Mouse (Mus musculus) intestine, embryonic 14.5 days (tissue): ENCODE results near the gene Wdr54. TPM values are rescaled to one million over a fixed set of nuclear protein-coding genes. Genes with fewer than 3 reads are reported as not detected.
A peak's percentile ranks its signal among the peaks of the same experiment; 100 is the strongest.

Source experiments
- ATAC-seq: fragments of 200-750 bp; cut with Nextera tagmentation; replicated peaks from 2 replicates; pipeline ENCODE4 v1.8.0; 2017; ENCODE audit warnings: low read depth, moderate number of reproducible peaks, moderate TSS enrichment, moderate library complexity; ENCODE audit not compliant: low FRiP score, low TSS enrichment
- DNase-seq: peaks from one replicate; pipeline ENCODE4 v3.0.0-alpha.2; 2018; ENCODE audit warnings: low spot score
- H3K27ac ChIP-seq: fragments of 300-500 bp; sonication (generic); 2 replicates; pipeline ENCODE4 v1.5.1; 2014; ENCODE audit warnings: low read depth, mild to moderate bottlenecking, control low read depth
- H3K27me3 ChIP-seq: fragments of 300-500 bp; sonication (generic); replicated peaks from 2 replicates; pipeline ENCODE4 v1.6.1; 2014; ENCODE audit warnings: low read length, control low read depth; ENCODE audit not compliant: control insufficient read depth, insufficient read depth
- H3K36me3 ChIP-seq: fragments of 300-500 bp; sonication (generic); 2 replicates; pipeline ENCODE4 v1.6.1; 2014; ENCODE audit warnings: low read length, control low read depth; ENCODE audit not compliant: control insufficient read depth, insufficient read depth
- H3K4me1 ChIP-seq: fragments of 300-500 bp; sonication (generic); replicated peaks from 2 replicates; pipeline ENCODE4 v1.6.1; 2014; ENCODE audit warnings: low read length, control low read depth, mixed read lengths; ENCODE audit not compliant: control insufficient read depth, insufficient read depth
- H3K4me2 ChIP-seq: fragments of 300-500 bp; sonication (generic); 2 replicates; pipeline ENCODE4 v1.6.1; 2014; ENCODE audit warnings: low read length
- H3K4me3 ChIP-seq: fragments of 300-500 bp; sonication (generic); 2 replicates; pipeline ENCODE4 v1.5.1; 2014; ENCODE audit warnings: low read depth, low read length, control low read depth, mixed read lengths
- H3K9ac ChIP-seq: fragments of 300-500 bp; sonication (generic); 2 replicates; pipeline ENCODE4 v1.6.1; 2014; ENCODE audit warnings: mild to moderate bottlenecking, low read length
- H3K9me3 ChIP-seq: fragments of 300-500 bp; sonication (generic); 2 replicates; pipeline ENCODE4 v1.6.1; 2016; ENCODE audit warnings: low read length, control low read depth; ENCODE audit not compliant: control insufficient read depth
- WGBS: fragments of 180-500 bp; shearing (Covaris S2); extraction: QIAGEN DNeasy Blood & Tissue Kit; methylation state at CpG from one replicate; pipeline ENCODE4 v1.1.7; 2014; 5-methylcytosine and 5-hydroxymethylcytosine counted together
- polyA plus RNA-seq: library from polyadenylated mRNA; unstranded; fragments of >200 nt; fragmentation: Nextera tagmentation; extraction: Ambion mirVana; gene quantifications from 2 replicates; pipeline ENCODE4 v1.2.1, GENCODE M21; 2014

Gene Wdr54
- polyA plus RNA-seq, 1 experiment from 2014 or later, result 4.3 TPM

DNA sequence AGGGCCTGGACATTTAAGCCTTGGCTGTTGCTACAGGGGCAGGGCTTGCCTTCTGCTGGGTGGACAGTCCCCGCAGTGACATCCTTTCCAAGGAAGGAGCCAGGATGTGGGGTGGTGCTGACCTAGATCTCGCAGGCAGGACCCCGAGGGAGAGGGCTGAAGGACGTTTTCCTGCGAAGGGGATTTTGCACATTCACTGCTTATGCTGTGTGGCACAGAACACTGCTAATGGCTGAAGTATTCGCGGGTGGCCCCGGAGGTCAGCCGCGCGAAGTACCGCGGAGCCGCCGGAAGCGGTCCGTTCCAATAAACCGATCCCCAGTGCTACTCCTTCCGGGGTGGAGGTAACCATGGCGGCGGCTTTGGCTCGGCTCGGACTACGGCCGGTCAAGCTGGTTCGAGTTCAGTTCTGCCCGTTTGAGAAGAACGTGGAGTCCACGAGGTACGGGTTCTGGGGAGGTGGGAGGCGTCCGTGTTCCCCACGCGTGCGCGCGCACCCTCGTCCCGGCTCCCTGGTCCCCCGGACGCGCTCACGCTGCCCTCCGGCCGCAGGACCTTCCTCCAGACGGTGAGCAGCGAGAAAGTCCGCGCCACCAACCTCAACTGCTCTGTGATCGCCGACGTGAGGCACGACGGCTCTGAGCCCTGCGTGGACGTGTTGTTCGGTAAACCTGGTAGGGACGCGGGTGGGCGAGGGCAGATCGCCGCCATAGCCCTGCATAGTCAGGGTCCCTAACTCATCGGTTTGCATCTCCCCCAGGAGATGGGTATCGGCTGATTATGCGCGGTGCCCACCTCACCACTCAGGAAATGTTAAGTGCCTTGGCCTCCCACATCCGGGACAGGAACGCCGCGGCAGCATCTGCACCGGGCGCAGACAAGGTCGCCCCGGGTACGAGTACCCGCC, 47.2 kb downstream of the Wdr54 start, which contains the start of gene Mrpl53:
TSS of gene Mrpl53 (plus strand) at position 279 of the 907 bp plus-strand sequence.
- Histone ChIP-seq H3K9ac (peak within 1 kb of the TSS; percentile 84), H3K27ac (peak within 1 kb of the TSS; percentile 77), H3K4me2 (peak within 1 kb of the TSS; percentile 85), H3K9me3 (no peaks in the 10 kb centered on the region), H3K27me3 (no peaks in the 10 kb centered on the region), H3K4me1 (peaks cover 6% of the 10 kb centered on the region), H3K4me3 (peak within 1 kb of the TSS; percentile 99), H3K36me3 (peaks cover 15% of the 10 kb centered on the region)
- ATAC-seq (peak; percentile 88), DNase-seq (peak; percentile 90)
- under 1% methylated on average over 75 of the region's 76 CpGs for WGBS

DNA sequence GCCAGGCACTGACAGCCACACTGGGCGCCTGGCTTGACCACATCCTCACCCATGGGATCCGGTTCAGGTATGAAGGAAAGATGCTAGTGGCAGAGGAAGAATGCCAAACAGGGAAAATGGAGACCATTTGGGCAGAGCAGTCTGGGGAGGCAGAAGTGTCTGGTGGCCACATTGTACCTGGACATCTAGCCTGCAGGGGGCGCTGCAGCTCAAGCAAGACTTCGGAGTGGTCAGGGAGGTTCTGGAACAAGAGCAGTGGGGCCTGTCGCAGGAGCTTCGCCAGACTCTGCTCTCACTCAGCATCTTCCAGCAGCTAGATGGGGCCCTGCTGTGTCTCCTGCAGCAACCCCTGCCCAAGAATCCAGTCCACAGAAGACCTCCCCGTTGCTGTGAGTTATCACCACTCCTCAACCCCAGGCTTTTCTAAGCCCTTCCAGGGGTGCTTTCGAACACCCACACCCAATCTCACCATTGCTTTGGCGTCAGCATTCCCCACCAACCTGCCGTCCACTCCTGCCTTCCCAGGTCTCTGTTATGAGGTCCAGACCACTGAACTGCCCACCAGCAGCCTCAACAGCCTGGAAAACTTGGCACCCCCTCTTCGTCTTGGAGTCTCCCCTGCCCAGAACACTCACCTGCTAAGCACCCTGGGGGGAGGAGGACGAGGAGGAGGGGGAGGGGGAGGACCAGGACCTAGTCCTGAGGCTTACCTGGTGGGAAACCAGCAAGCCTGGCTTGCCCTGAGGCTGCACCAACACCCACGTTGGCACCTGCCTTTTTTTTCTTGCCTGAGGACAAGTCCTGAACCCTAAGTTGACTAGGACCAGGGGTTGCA, 48.4 kb downstream of the Wdr54 start:
- Histone ChIP-seq H3K27ac (0 out of 2 replicates have a peak overlapping the region, but pooled peaks have one; percentile 77), H3K9me3 (no peaks in the 10 kb centered on the region), H3K4me3 (peak overlapping the region; percentile 99), H3K9ac (no peak overlapping the region), H3K4me2 (peak overlapping the region; percentile 85), H3K36me3 (peaks cover 15% of the 10 kb centered on the region), H3K27me3 (no peaks in the 10 kb centered on the region), H3K4me1 (peaks cover 9% of the 10 kb centered on the region)
- 0 out of 2 replicates have a peak, but pooled peaks have one; percentile 12 for ATAC-seq
- peak; percentile 87 for DNase-seq
- 38% methylated on average over 13 of the region's 13 CpGs for WGBS

DNA sequence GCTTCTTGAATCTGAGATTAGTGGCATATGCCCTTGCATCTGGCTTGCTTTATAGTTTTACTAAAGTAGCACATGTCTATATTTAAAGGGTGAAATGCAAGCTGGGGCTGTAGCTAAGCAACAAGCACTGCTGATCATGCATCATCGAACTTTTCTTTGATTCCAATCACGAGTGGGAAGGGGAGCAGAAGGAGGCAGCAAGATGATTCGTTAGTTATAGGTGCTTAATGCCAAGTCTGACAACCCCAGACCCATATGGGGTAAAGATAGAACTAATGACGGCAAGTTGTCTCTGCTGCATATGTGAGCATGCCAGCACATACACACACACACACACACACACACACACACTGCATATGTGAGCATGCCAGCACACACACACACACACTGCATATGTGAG, 52.0 kb downstream of the Wdr54 start:
- H3K4me2 ChIP-seq, result no peak overlapping the region
- peaks cover 13% of the 10 kb centered on the region for H3K4me1 ChIP-seq
- DNase-seq, result no peak
- H3K9ac ChIP-seq, result no peak overlapping the region
- no peak overlapping the region for H3K27ac ChIP-seq
- no peaks in the 10 kb centered on the region for H3K36me3 ChIP-seq
- no peaks in the 10 kb centered on the region for H3K9me3 ChIP-seq
- ATAC-seq, result no peak
- no peak overlapping the region for H3K4me3 ChIP-seq
- WGBS, result 82% methylated on average over 4 of the region's 4 CpGs
- no peaks in the 10 kb centered on the region for H3K27me3 ChIP-seq

DNA sequence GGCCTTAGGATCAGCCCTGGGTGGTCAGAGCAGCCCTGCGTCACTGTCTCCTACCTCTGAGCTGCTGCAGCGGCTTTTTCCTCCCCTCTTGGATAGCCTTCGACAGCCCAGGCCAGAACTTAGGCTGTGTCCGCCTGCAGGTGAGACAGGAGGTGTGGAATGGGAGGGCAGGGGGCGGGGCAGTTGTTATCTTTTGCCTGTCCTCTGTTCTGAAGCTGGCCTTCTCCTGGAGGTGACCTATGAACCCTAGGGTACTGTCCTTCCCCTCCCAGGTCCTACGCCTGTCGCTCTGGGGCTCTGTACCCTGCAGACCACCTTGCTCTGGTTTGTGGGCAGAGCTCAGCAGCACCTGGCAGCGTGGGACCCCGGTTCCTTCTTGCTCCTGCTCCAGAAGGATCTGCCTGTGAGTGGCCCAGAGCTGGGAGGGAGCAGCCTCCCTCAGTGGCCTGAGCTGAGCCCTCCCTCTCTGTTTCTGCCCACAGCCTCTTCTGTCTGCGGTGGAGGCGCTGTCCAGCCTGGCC, 53.0 kb downstream of the Wdr54 start:
- H3K4me3 ChIP-seq, result no peak overlapping the region
- H3K36me3 ChIP-seq, result no peaks in the 10 kb centered on the region
- H3K4me2 ChIP-seq, result peak overlapping the region; percentile 100; the same call in 1 of the 2 replicates
- DNase-seq (no peak), ATAC-seq (no peak)
- 48% methylated on average over 11 of the region's 11 CpGs for WGBS
- H3K9ac ChIP-seq, result no peak overlapping the region
- H3K27me3 ChIP-seq, result no peaks in the 10 kb centered on the region
- no peak overlapping the region for H3K27ac ChIP-seq
- H3K4me1 ChIP-seq, result peaks cover 13% of the 10 kb centered on the region
- no peaks in the 10 kb centered on the region for H3K9me3 ChIP-seq

DNA sequence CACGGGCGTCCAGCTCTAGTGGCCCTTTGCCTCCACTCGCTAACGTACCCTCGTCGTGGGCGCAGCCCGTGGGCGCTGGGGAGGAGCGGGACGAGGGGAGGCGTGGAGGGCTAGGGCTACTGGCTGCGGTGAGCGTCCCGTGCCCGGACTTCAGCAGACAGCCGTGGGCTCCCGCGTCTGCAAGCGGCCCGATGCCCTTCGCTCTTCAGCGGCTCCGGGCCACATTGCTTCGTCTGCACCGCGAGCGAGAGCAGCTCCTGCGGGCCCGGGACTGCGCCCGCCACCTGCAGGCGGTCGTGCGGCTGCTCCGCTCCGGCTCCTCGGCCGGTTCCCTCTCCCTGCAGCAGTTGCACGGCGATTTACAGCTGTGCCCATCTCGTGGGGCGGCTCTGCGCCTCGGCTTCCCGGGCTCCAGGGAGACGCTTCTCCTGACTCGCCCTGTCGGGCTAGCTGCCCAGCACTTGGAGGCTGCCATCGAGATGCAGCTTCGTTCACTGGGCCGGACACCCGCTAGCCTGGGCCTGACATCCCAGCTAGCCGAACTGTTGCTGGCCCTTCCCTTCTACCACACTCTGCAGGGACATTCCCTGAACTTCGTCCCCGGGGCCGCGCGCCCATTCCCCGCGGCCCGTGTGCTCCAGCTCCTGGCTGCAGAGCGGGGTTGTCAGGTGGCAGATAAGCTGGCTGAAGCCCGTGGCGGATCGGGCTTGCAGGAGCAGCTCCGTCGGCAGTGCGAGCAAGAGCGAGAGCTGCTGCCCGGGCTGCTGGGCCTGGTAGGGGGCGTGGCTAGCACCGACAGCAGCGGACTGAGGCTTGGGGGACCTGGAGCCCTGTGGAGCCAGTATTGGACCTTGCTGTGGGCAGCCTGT, 54.3 kb downstream of the Wdr54 start:
- peak; percentile 84 for ATAC-seq
- H3K36me3 ChIP-seq, result no peaks in the 10 kb centered on the region
- under 1% methylated on average over 69 of the region's 74 CpGs for WGBS

DNA sequence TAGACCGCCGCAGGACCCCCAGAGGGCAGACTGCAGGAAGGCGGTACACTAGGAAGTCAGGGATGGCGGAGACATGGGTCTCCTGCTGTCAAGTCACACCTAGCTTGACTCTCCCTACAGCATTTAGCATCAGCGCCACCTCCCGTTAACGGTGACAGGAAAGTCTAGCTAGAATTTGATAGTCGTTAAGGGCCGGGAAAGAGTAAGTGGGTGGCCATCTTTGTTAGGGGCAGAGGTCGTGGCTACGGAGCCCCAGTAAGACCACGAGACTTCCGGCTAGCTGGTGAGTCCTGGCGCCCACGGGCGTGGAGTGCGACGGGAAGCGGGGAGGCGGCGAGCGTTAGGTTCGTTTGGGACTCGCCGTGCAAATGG, 54.9 kb downstream of the Wdr54 start, which contains the start of the genes Ccdc142 and Gm42688:
TSS of gene Ccdc142 (plus strand) at position 286 of the 372 bp plus-strand sequence.
TSS of gene Gm42688 (plus strand) at position 302 of the 372 bp plus-strand sequence.
- Histone ChIP-seq H3K27ac (peak within 1 kb of the TSS; percentile 77), H3K4me3 (peak within 1 kb of the TSS; percentile 79), H3K4me2 (peak within 1 kb of the TSS; percentile 100), H3K9ac (peak within 1 kb of the TSS; percentile 78), H3K4me1 (peaks cover 13% of the 10 kb centered on the region), H3K9me3 (no peaks in the 10 kb centered on the region), H3K27me3 (no peaks in the 10 kb centered on the region), H3K36me3 (no peaks in the 10 kb centered on the region)
- ATAC-seq, result peak; percentile 80
- under 1% methylated on average over 25 of the region's 25 CpGs for WGBS
- no peak for DNase-seq

More for the DNA sequence above, 54.3 kb downstream of the Wdr54 start:
- peak; percentile 90 for DNase-seq
- peak overlapping the region; percentile 78 for H3K9ac ChIP-seq
- H3K4me1 ChIP-seq, result peaks cover 13% of the 10 kb centered on the region
- H3K27ac ChIP-seq, result peak overlapping the region; percentile 77
- H3K27me3 ChIP-seq, result no peaks in the 10 kb centered on the region
- no peaks in the 10 kb centered on the region for H3K9me3 ChIP-seq
- H3K4me3 ChIP-seq, result peak overlapping the region; percentile 79
- H3K4me2 ChIP-seq, result peak overlapping the region; percentile 100
